Mouse (Mus musculus): ENCODE measurements around the gene Lrmda.

The Lrmda gene

DNA sequence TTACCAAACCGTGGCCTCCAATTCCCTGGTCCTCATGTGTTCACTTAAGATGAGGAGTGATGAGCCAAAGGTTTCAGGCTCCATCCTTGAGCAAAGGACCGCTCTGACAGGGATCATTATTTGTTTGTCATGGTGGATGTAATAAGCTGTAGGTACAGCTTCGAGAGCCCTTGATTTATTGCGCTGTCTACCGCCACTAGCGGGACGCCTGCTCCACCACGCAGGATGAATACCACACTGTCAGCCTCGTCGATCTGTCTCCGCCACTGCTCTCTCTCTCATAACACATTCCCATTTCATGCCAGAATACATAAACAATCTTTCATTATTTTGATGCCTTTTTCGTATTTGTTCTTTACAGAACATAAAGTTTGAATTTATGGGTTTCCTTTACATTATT is 235.9 kb downstream of the Lrmda start:
- no peak for DNase-seq (ENCODE audit: low spot score)

DNA sequence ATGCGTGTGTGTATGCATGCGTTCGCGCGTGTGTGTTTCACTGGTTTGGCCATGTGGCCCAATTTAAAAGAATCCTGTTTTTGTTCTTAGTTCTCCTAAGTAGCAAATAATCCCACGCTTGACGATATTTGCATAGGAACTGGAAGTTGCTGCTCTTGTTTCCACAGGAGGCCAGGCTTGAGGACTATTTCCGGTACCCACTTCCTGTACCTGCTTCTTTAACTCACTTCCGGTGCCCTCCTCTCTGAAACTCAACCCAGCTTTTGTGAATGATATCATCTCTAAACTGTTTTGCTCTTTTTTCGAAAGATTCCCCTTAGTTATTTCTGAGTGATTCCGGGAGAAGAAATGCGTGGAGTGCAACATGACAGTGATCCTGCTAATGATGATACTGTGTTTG is 236.8 kb downstream of the Lrmda start:
- DNase-seq (ENCODE audit: low spot score): no peak

- DNase-seq (ENCODE audit: low spot score): no peak
Observed at GRCm38 (mm10) chr14:22259376-22260032, 240.0 kb downstream of the Lrmda start.

DNA sequence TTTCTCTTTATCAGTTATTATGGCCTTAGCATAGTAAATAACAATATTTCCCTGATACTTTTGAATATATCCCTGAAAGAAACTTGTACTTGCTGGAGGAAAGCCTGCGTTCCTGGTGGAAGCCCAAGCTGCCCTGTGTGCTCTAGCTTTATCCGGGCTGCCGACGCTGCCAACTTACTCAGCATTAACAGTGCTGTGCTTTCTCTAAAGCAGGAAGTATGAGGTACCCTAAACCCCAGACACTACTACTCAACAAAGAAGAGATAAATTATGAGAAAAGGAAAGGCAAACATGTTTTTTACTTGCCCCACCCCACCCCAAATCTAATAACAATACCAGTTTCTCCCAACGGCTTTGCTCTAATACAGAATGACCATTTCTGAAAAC is 240.5 kb downstream of the Lrmda start:
- DNase-seq (ENCODE audit: low spot score): no peak

- DNase-seq (ENCODE audit: low spot score): no peak
Observed at GRCm38 (mm10) chr14:22265229-22265905, 245.9 kb downstream of the Lrmda start.

DNA sequence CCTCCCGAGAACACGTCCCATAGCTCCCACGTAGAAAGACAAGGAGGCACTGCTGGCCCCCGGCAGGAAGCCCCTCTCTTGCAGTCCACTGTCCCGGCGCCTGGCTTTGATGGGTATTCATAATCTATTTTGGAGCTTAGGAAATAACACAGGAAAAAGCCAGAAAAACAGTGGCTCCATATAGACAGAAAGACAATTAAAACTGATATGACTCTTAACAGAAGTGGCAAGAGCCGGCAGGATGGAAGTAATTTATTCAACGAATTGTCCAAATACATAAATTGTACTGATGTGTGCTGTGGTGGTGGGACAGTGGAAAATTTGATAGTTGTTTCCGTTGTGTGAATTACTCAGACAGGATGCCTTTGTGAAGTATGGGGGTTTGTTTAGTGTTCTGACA is 250.3 kb downstream of the Lrmda start:
- DNase-seq (ENCODE audit: low spot score): no peak

- no peak for DNase-seq (ENCODE audit: low spot score)
Observed at GRCm38 (mm10) chr14:22278053-22278452, 258.5 kb downstream of the Lrmda start.

GRCm38 (mm10) chr14:22279591-22279990 is 260.1 kb downstream of the Lrmda start:
- DNase-seq (ENCODE audit: low spot score): no peak

- no peak for DNase-seq (ENCODE audit: low spot score)
Observed at GRCm38 (mm10) chr14:22281630-22282029, 262.1 kb downstream of the Lrmda start.

- no peak for DNase-seq (ENCODE audit: low spot score)
Observed at GRCm38 (mm10) chr14:22282847-22283246, 263.3 kb downstream of the Lrmda start.

GRCm38 (mm10) chr14:22283722-22284121 is 264.2 kb downstream of the Lrmda start:
- no peak for DNase-seq (ENCODE audit: low spot score)

- DNase-seq (ENCODE audit: low spot score): no peak
Observed at GRCm38 (mm10) chr14:22284823-22285517, 265.5 kb downstream of the Lrmda start.

DNA sequence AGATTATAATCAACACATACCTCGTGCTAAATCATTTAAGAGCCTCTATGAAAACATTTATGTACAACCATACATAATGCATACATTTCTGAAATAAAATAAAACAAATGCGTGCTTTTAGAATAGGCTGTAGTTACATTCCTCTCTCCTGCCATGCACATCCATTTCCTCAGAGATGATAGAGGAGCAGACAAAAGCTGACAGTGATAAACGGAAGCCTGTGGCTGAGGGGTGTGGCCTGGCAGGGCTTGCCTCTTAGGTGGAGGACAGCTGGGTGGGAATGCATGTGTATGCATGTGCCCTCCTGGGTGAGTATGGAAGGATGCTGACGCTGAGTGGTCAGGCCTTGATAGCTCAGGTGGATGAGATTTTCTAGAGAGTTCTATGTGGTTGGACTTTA is 266.3 kb downstream of the Lrmda start:
- DNase-seq (ENCODE audit: low spot score): no peak

- DNase-seq (ENCODE audit: low spot score): no peak
Observed at GRCm38 (mm10) chr14:22288179-22288578, 268.7 kb downstream of the Lrmda start.

DNA sequence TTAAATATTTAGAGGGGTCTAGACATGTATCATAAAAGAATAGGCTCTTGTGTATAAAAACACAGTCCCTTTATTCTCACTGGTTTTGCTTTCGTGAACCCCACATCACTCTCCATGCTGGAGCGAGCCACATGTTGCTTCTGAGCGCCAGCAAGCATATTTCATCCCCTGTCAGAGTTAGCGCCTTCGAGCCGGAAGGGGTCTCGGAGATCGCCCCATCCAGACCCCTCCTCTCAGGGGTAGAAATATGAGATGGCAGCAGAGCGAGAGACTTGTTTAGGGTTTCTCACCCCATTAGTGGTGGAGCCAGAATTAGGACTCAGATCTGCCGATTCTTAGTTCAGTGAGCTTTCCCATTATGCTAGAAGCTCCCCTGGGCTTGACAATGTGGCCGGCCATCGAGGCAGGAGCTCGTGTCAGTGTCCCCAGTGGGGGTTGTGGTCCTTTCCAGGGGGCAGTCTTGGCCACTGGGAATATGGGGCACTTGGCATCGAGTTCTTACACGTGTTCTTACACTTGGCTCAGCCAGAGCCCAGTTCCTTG is 269.9 kb downstream of the Lrmda start:
- DNase-seq (ENCODE audit: low spot score): peak; percentile 3

DNA sequence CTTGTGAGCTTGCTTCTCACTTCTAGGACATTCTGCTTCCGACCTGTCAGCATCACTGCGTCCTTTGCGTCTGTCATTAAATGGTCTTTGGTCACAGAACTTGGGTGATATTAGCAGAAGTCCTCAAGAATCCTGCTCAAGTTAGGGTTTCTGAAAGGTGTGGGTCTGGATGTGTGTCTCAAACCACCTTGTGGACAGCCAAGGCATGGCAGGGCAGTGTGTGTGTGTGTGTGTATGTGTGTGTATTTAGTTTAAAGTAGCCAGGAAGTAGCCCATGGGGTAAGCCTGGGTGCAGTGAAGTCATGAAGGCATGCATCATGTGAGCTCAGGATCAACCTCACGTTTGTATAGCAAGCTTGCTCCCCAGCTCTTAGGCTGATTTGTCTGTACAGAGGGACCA is 274.9 kb downstream of the Lrmda start:
- no peak for DNase-seq (ENCODE audit: low spot score)

DNA sequence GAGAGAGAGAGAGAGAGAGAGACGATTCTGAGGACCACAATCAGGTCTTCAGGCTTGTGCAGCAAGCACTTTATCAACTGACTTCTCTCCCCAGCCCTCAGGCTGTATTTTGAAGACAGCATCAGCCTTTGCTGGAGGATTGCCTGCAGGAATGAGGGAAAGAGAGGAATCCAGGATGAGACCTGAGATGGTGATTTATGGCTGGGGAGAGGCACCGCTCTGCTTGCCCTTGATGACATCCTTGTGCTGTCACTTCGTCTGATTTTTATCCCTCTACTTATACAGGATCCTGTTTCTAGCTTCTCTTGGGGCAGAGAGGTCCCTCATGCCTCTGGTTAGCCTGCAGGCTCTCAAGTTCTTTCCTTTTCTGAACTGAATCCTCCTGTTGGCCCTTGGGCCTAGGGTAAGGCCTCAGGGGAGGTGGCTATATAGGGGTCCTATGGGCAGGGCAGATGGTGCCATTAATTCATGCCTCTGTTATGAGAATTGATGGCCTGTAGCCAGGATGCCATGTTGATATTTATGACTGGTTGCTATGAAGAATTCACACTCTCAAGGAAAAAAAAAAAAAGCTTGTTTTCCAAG is 277.2 kb downstream of the Lrmda start:
- DNase-seq (ENCODE audit: low spot score): no peak

GRCm38 (mm10) chr14:22306759-22307158 is 287.2 kb downstream of the Lrmda start:
- DNase-seq (ENCODE audit: low spot score): no peak

DNA sequence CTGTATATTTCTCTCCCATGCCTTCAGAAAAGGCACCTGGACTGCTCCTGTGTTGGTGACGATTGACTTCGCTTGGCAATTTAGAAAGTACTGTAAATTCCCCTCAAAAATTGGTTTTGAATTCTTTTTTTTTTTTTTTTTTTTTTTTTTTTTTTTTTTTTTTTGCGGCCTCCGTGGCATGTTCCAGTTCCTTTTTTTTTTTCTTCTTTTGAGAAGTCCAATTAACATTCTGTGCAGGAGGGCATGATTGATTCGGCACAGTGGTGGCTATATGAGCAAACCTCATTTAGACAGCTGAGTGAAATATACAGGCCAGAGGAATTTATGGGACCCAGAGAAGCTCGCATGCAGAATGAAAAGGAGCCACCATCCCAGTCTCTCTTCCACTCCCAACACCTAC is 288.5 kb downstream of the Lrmda start:
- DNase-seq (ENCODE audit: low spot score): no peak

DNA sequence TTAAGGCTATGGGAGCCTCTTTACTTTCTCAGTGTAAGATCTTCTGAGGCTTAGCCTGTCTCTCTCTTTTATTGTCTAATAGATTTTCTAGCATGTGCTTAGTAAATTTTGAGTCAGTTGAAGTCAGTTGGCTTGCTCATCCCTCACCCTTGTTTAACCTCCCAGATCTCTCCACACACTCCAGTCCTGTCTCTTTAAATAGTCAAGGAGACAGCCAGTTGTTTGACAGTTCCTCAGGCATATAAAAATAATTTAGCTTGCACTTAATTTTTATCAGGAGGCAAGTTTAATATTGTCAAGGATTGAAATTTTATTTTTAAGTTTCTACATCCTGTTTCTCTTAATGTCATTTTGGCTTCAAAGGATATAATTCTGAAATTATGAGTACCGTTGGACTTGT is 303.5 kb downstream of the Lrmda start:
- no peak for DNase-seq (ENCODE audit: low spot score)

GRCm38 (mm10) chr14:22323530-22324292 is 304.2 kb downstream of the Lrmda start:
- no peak for DNase-seq (ENCODE audit: low spot score)
